Mouse (Mus musculus): ENCODE measurements at regions not wholly inside any gene's neighbourhood (a gene's known extent, or its start where the extent isn't known, plus 50 kb on each side); places are given as distances from the start of the nearest gene placed in this dataset.

DNA sequence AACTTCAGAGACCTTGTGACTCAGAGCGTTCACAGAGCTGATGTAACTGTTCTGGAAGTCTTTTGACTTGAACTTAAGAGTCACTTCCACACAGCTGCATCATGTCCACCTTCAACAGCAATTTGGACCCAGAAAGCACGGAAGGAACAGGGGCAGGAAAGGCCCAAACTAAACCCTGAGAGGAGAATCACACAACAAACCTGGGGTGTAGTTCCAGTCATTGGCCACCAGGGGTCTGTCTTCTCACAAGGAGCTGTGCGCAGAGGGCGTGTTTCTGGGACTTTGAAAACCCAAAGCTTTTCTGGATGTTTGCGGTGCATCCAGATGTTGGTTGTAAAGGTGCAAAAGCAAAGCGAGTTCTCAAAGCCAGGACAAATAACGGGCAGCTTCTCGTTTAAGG, 231.9 kb upstream of the 1700056E22Rik start:
- TF ChIP-seq MYOG (IDR thresholded peaks at IDR 0.05; ENCODE audit: control insufficient read depth in 1 of 3, insufficient read depth in 1 of 3, insufficient read length in 2 of 3, low read depth in 2 of 3), result no peak
- no peak for TF ChIP-seq TCF12 (IDR thresholded peaks at IDR 0.05; ENCODE audit: insufficient read depth, poor library complexity, severe bottlenecking)
- TF ChIP-seq E2F4 (IDR thresholded peaks at IDR 0.05; ENCODE audit: insufficient read depth), result no peak
- TF ChIP-seq USF1 (IDR thresholded peaks at IDR 0.05; ENCODE audit: low read depth), result no peak
- TF ChIP-seq POLR2A (IDR thresholded peaks at IDR 0.05; ENCODE audit: insufficient read length, low read depth), result no peak
